Mouse (Mus musculus) lung, adult 2 months (tissue): ENCODE results near the gene Fgfr4.

Experiments
- CTCF ChIP-seq: fragments of 200-500 bp; IDR thresholded peaks from 2 replicates; pipeline ENCODE4 v1.5.1; 2011; ENCODE audit warnings: mild to moderate bottlenecking, low read length, control low read depth; ENCODE audit not compliant: insufficient read depth
- POLR2A ChIP-seq: fragments of 200-500 bp; IDR thresholded peaks from 2 replicates; pipeline ENCODE4 v1.6.1; 2011; ENCODE audit warnings: low read depth, mild to moderate bottlenecking, control low read depth, low read length, borderline replicate concordance; ENCODE audit errors: extremely low read depth

GRCm38 (mm10) chr13:55209649-55210192 lies 57.3 kb downstream of the Fgfr4 start, which contains the start of gene Nsd1:
- no peak for TF ChIP-seq CTCF
- no peak for TF ChIP-seq POLR2A
